In genomic region chr19:26769609-26770500, GRCm38 (mm10) we compare ENCODE assay signal across 13 mouse cellular contexts.
DNase-seq lines count a peak whose midpoint lies in the region; ATAC-seq and TF ChIP-seq lines count a peak whose summit lies in the region.
"Had no signal": no experiment of that assay in that cellular context is flagged by ENCODE, and none has a peak within 500 bp of the region (broad histone marks: within the 10 kb centered on the region; RNA-seq: fewer than 3 reads in every experiment).

No protein-coding gene starts in this region.

- TF ChIP-seq CTCF in CH12.LX (conservative IDR thresholded peaks at IDR 0.05 in 1 of 2, IDR thresholded peaks at IDR 0.05 in 1 of 2; ENCODE audit: low read depth in 2 of 2, low read length in 2 of 2), result no peak

- no peak overlapping the region for H3K27ac ChIP-seq in CH12.LX (ENCODE audit: insufficient read depth, low read depth)
- peak overlapping the region; percentile 99 for H3K27ac ChIP-seq in forebrain, embryonic 15.5 days (replicated peaks)

- H3K4me2 ChIP-seq in CH12.LX (ENCODE audit: insufficient read depth, low read depth, poor library complexity, severe bottlenecking), result no peak overlapping the region
- H3K4me2 ChIP-seq in forebrain, embryonic 15.5 days (replicated peaks), result peak overlapping the region; percentile 49

- intact Hi-C loops in gastrocnemius, postnatal 36 days (cut with DNase I), result no loop called here

- no peak for TF ChIP-seq EP300 in CH12.LX (IDR thresholded peaks at IDR 0.05; ENCODE audit: low read length)

- H3K27me3 ChIP-seq in CH12.LX (replicated peaks), result no peaks in the 10 kb centered on the region
- no peaks in the 10 kb centered on the region for H3K27me3 ChIP-seq in forebrain, embryonic 15.5 days
- H3K27me3 ChIP-seq: Patski had no signal

- H3K4me3 ChIP-seq in CH12.LX (replicated peaks in 1 of 3; ENCODE audit: low read depth in 2 of 3, low read length in 2 of 3, poor library complexity in 1 of 3), result no peak overlapping the region
- peak overlapping the region; percentile 20 for H3K4me3 ChIP-seq in forebrain, embryonic 15.5 days

- H3K9ac ChIP-seq in CH12.LX (ENCODE audit: insufficient read depth, low read depth), result no peak overlapping the region
- peak overlapping the region; percentile 29 for H3K9ac ChIP-seq in forebrain, embryonic 15.5 days (replicated peaks)

- in situ Hi-C loops in CH12.LX (cut with MboI; ENCODE audit: low pct_ligation_motif_present, low pct_unique_long_range_greater_than_20kb, low sequenced_read_pairs), result no loop called here

- dilution Hi-C loops in CH12.LX (cut with MboI; ENCODE audit: extremely low pct_ligation_motif_present, extremely low pct_unique_long_range_greater_than_20kb, low sequenced_read_pairs), result no loop called here

- WGBS in forebrain, embryonic 15.5 days, result 4% methylated on average over 16 of the region's 16 CpGs

- H3K4me1 ChIP-seq in CH12.LX (ENCODE audit: control insufficient read depth in 1 of 2, insufficient read depth in 2 of 2), result peaks cover 0 to 12% of the 10 kb centered on the region in 2 experiments; a peak in 2 of 4 replicates
- peaks cover 35% of the 10 kb centered on the region for H3K4me1 ChIP-seq in forebrain, embryonic 15.5 days

- peaks cover 33 to 84% of the 10 kb centered on the region in 2 experiments for H3K36me3 ChIP-seq in CH12.LX (replicated peaks in 1 of 2; ENCODE audit: control insufficient read depth in 1 of 2, insufficient read depth in 1 of 2, low read length in 1 of 2)
- H3K36me3 ChIP-seq in forebrain, embryonic 15.5 days, result peaks cover 16% of the 10 kb centered on the region

- peak; percentile 87 for ATAC-seq in forebrain, embryonic 15.5 days (replicated peaks)
- ATAC-seq: Patski had no signal

- DNase-seq in CH12.LX (ENCODE audit: extremely low read depth), result peak; percentile 33
- peak; percentile 56 for DNase-seq in brain, adult 2 months (ENCODE audit: low read depth, low spot score)
- DNase-seq in mesoderm, embryonic 11.5 days (ENCODE audit: low read depth, low spot score), result peak; percentile 65
- DNase-seq in spleen, postnatal 36 days (ENCODE audit: low spot score in 2 of 2), result no peak
- no peak for DNase-seq in urinary bladder, adult 18-20 months (ENCODE audit: low spot score in 2 of 2)
- no peak for DNase-seq in gastrocnemius, postnatal 36 days
- DNase-seq in thymus, postnatal 36 days, result no peak
- DNase-seq: gastrocnemius, postnatal 25 days; kidney, adult 9 months; lung, postnatal 14 days; right cerebral cortex, adult 18-20 months had no signal

- TF ChIP-seq POLR2A in CH12.LX (IDR thresholded peaks at IDR 0.05; ENCODE audit: low read depth, low read length), result no peak

- no peaks in the 10 kb centered on the region for H3K9me3 ChIP-seq in CH12.LX (replicated peaks; ENCODE audit: low read length)
- H3K9me3 ChIP-seq in forebrain, embryonic 15.5 days, result no peaks in the 10 kb centered on the region

- no peak for TF ChIP-seq RAD21 in CH12.LX (IDR thresholded peaks at IDR 0.05; ENCODE audit: low read depth, low read length)

- H3K79me2 ChIP-seq in CH12.LX (replicated peaks; ENCODE audit: control insufficient read depth, extremely low read depth, insufficient read depth, poor library complexity, severe bottlenecking), result no peaks in the 10 kb centered on the region

TF ChIP-seq in CH12.LX, 34 proteins besides CTCF, POLR2A, EP300 and RAD21:
- TF ChIP-seq IRF4 (IDR thresholded peaks at IDR 0.05; ENCODE audit: low read depth, low read length) (no peak), TCF12 (IDR thresholded peaks at IDR 0.05; ENCODE audit: low read depth, low read length) (no peak), CHD2 (IDR thresholded peaks at IDR 0.05; ENCODE audit: low read length) (no peak), MEF2A (IDR thresholded peaks at IDR 0.05; ENCODE audit: borderline replicate concordance, low read depth, low read length) (no peak), MYC (IDR thresholded peaks at IDR 0.05; ENCODE audit: low read depth, low read length) (no peak), SIN3A (IDR thresholded peaks at IDR 0.05; ENCODE audit: low read length) (no peak), ZMIZ1 (IDR thresholded peaks at IDR 0.05; ENCODE audit: low read depth, low read length) (no peak), ZKSCAN1 (IDR thresholded peaks at IDR 0.05; ENCODE audit: borderline replicate concordance, low read depth, low read length) (no peak), NELFE (IDR thresholded peaks at IDR 0.05; ENCODE audit: low read depth, low read length) (no peak), ZC3H11A (IDR thresholded peaks at IDR 0.05; ENCODE audit: low read depth, low read length) (no peak), MAFK (IDR thresholded peaks at IDR 0.05; ENCODE audit: insufficient replicate concordance, low read length) (no peak), MXI1 (IDR thresholded peaks at IDR 0.05; ENCODE audit: low read depth, low read length) (no peak), POLR2AphosphoS2 (IDR thresholded peaks at IDR 0.05; ENCODE audit: low read depth, low read length) (no peak), JUND (conservative IDR thresholded peaks at IDR 0.05; ENCODE audit: low read depth, low read length) (no peak)

Comparison
In these comparisons a context has a peak if more than half of its experiments do, and no peak if none do; other contexts are left out.
1. DNase-seq: peak in CH12.LX (single experiment), brain, adult 2 months (single experiment) and mesoderm, embryonic 11.5 days (single experiment); none in spleen, postnatal 36 days (0 of 2), urinary bladder, adult 18-20 months (0 of 2), gastrocnemius, postnatal 36 days (0 of 2) and thymus, postnatal 36 days (0 of 2).